Mouse (Mus musculus) cerebellum, adult 11-12 months (tissue): ENCODE measurements around the gene Epop.

Experiments used
- DNase-seq: peaks from one replicate; pipeline ENCODE4 v3.0.0; 2022

The Epop gene

GRCm38 (mm10) chr11:97627556-97628302 lies 1.8 kb downstream of the Epop start:
- no peak for DNase-seq

DNA sequence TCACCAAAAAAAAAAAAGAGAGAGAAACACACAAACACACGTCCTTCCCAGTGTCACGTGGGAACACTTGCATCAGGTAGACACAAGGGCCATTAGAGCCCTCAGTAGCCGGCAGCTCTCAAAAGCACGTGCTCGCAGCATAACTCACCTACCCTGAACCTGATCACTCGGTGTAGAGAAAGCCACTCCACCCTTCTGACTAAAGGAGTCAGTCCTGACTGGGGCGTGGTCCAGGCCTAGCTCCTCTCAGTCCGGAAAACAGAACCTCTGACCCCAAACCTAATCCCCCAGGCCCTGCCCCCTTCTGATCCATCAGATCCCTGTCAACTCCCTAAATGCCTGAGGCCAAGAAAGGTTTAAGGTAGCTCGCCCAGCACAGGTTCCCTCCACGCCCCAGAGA lies 2.7 kb downstream of the Epop start:
- DNase-seq: no peak

- no peak for DNase-seq
Measured at GRCm38 (mm10) chr11:97626431-97626830, 3.1 kb downstream of the Epop start.

GRCm38 (mm10) chr11:97625551-97625950 lies 4.0 kb downstream of the Epop start:
- DNase-seq: no peak

GRCm38 (mm10) chr11:97623166-97623565 lies 6.3 kb downstream of the Epop start:
- no peak for DNase-seq

DNA sequence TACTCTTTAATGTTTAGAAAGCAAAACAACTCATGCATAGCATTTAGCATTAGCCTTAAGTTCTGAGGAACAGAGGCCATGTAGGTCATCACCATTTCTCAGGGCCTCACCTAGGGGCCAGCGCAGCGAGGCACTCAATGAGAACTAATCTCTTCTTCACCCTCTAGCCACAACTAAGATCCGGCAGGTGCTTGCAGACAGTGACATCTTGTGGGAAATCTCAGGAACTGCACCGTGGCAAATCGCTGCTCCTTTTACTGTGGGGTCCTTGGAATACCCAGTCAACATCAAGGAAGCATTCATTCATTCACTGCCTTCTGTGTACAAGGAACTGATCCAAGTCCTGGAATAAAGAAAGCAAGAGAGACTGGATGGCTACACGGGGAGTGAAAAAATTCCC lies 7.1 kb downstream of the Epop start:
- DNase-seq: peak; percentile 71

- peak; percentile 81 for DNase-seq
Measured at GRCm38 (mm10) chr11:97619391-97619795, 10.1 kb downstream of the Epop start.

DNA sequence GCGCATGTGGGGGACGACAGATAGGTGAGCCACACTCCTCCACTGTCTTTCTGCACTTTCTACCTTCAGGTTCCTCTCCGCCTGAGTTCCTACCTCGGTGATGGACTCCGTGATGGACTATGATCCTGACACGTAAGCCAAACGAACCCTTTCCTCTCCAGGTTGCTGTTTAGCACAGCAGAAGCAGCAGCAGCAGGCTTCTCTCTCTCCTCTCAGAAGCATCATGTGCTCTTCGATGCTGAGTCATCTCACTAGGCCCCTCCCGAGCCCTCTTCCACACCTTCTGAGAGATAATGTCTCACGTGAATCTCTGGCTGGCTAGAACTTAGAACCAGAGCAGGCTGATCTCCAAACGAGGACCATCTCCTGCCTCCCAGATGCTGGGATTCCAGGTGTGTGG lies 11.1 kb downstream of the Epop start:
- no peak for DNase-seq

DNA sequence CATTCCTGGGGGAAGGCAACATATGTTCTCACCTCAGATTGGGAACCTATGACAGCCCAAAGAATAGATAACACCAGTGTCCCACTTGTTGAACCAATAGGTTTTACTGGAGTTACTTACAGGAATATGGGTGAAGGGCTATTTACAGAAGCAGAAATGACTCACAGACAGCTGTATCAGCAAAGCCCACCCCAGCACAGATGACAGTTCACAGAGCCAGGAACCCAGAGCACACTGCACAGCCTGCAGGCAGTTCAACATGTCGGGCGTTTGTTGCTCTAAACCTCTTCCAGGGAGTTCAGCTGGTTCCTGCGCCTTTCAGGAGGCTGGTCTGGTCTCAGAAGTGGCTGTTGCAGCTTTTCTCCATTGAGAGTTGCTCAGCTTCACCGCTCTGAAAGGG lies 14.2 kb downstream of the Epop start:
- no peak for DNase-seq

- DNase-seq: no peak
Measured at GRCm38 (mm10) chr11:97611076-97611475, 18.4 kb downstream of the Epop start.

DNA sequence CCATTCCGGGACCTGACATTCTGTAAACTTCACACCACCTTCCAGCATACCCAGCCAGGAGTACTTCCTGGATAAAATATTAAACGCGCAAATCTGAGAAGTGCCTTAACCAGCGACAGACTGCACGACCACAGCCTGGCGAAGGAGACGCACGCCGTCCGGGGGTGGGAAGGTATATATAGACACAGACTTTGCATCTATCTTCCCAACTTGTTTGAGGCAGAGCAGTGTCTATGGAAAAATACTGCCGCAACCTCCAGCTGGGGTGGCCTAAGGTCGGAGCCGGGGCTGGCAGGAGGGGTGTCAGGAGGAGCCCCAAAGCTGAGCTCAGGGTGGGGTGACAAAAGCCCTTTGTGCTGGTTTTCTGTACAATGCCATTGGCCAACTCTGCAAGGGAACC lies 19.8 kb downstream of the Epop start:
- DNase-seq: no peak

GRCm38 (mm10) chr11:97608933-97609332 lies 20.6 kb downstream of the Epop start:
- no peak for DNase-seq

DNA sequence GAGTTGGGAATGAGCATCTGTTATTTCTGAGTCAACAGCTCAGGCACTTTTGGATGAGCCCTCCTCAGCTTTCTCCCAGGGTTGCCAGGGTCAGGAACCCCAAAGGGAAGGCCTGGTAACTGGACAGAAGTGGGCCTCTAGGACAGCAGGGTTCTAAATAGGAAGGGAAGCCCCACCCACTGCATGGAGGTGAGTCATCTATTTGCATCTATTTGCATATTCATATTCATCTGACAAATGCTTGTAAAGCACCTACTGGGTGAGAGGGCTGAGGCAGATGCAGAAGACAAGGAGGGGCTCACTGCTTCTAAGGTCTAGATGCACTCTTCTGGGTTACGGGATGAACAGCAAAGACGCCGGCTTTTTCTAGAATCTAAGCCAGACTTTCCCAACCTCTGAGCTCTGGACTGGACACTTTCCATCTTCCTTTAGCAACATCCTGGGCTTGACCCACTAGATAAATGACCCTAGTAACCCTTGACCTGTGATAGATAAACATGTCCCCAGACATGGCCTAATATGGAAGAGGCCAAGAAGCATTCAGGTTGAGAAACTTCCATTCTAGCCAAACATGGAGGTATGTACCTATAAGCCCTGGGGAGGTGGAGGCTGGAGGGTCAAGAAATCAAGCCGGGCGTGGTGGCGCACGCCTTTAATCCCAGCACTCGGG lies 22.3 kb downstream of the Epop start:
- no peak for DNase-seq

- no peak for DNase-seq
Measured at GRCm38 (mm10) chr11:97603891-97604290, 25.6 kb downstream of the Epop start.

DNA sequence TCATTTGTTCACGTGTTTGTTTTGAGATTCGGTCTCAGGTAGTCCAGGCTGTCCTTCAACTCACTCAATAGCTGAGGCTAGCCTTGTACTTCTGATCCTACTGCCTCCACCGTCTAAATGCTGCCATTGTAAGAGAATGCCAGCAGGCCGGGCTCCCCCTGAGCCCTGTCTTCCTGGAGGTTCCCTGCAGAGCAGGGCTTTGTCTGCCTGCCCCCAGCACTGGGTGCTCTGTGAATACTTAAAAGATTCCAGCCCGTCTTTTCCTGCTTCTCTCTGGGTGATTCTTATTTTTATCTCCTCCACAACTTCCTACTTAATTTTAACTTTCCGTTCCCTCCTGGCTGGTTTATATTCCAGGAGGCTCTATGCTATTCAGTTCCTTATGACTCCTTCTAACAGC lies 27.3 kb downstream of the Epop start:
- DNase-seq: no peak

GRCm38 (mm10) chr11:97599104-97599503 lies 30.4 kb downstream of the Epop start:
- DNase-seq: no peak

- no peak for DNase-seq
Measured at GRCm38 (mm10) chr11:97597945-97598691, 31.4 kb downstream of the Epop start.

GRCm38 (mm10) chr11:97594136-97594535 lies 35.4 kb downstream of the Epop start:
- no peak for DNase-seq

DNA sequence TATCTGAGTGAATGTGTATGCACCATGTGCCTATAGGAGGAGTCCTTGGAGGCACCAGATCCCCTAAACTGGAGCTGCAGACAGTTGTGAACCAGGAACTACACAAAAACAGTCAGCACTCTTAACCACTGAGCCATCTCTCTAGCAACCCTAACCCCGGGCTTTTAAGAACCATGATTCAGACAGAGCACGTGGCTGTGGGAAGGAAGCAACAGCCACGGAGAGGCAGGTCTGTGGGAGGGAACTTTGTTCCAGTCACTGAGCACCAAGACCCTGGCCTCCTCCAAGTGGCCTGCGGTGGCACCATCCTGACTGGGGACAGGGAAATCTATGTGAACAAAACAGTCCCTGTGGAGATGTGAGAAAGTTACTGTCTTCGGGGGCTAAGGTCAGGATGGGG lies 37.6 kb downstream of the Epop start:
- DNase-seq: no peak

GRCm38 (mm10) chr11:97590227-97590960 lies 39.1 kb downstream of the Epop start:
- DNase-seq: peak; percentile 49

DNA sequence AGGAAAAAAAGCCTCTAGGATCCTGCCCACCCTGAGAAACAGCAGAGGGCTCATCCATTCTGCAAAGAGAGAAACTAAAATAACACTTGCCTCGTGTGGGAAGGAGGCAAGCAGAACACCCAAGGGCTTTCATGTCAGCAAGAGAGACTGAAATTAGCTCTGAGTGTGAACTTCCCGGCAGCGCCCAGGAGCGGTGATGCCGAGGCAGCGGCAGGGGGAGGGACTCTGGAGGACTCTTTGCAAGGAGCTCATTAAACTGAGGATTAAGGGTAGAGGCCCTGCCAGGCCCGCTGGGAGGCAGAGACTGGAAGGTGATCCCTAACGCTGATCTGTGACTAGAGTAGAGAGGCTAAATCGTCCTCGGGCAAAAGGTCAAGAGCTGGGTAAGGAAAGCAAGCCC lies 40.3 kb downstream of the Epop start:
- no peak for DNase-seq

- no peak for DNase-seq
Measured at GRCm38 (mm10) chr11:97585932-97586331, 43.6 kb downstream of the Epop start.

GRCm38 (mm10) chr11:97584476-97584875 lies 45.0 kb downstream of the Epop start:
- no peak for DNase-seq
